Mouse (Mus musculus): Measurements from ENCODE around the gene Ccdc182.

Ccdc182 gene

GRCm38 (mm10) chr11:88328813-88329595 is 35.1 kb downstream of the Ccdc182 start:
- DNase-seq (ENCODE audit: low spot score), result no peak

DNA sequence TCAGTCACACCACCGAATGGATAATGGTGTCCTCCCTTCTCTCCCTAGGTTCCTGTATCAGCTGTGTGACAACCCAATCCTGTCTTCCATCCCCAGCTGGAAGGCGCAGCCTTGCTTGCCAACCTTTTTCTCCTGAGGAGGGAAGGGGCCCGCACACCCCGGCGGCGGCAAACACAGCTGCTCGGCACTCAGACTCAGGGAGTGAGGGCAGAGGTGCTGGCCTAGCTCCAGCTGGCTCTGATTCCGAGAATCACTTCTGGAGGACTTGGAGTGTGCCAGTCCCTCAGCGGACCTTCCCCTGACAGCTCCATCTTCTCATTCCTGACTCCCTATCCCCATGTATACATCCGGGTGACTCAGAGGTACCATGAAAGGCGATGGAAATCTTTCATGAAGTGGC is 36.9 kb downstream of the Ccdc182 start:
- DNase-seq (ENCODE audit: low spot score), result no peak

DNA sequence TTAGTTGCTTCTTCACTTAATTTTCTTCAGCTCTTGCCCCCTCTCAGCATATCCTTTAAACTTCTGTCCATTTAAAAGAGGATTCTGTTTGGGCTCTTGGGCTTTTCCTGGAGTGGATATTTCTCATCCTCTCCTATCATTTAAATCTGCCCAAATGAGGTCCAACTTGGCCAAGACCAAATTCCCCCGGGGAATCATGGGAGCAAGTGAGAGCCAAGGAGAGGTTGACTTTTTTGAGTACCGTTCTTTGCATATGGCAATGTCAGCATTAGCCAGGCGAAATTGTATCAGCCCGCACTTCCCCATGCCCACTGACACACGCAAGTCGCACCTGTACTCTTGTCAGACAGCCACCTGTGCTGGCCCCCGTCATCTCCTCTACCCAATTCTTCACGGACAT is 37.9 kb downstream of the Ccdc182 start:
- DNase-seq (ENCODE audit: low spot score), result no peak

DNA sequence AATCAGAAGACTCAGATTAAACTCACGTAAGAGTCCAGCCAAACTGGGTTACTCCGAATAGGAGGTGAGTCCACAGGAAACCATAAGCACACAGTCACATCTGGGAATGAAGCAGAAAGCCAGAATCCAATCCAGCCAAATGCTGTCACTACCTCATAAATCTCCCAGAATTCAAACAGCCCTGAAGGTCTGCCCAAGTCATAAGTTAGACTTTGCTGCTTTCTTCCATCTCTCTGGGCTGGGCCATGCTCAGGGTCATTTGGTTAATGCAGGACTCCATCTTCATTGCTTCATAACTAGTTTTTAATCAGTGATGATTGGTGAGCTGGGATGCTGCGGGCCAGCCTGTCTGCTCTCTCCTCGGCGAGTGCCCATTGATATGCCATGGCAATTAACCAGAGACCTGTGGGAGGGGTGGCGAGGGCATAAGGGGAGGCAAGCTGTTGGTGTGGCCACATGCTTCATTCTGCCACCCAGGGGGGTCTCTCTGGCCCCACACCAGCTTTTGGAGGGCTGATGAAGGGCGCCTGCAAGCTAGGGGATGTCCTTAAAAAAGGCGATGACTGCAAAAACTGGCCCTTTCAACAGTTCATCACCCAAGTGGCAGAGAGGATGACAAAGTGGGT is 38.6 kb downstream of the Ccdc182 start:
- no peak for DNase-seq (ENCODE audit: low spot score)

DNA sequence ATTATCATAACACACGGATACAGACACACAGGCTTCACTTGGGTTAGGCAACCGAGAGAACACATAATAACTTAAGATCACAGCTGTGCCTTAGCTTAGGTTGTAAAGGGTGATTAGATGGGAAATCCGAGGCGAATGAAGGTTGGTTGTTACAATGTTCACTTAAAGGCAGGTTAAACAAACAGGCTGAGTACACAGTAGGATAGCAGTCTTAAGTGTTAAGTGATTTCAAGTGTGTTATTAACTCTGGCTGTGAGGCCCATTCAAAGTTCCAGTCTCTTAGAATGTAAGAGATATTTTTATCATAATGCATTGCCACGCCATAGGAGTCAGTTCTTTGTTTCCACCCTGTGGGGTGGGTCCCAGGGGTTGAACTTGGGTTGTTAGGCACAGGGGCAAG is 41.0 kb downstream of the Ccdc182 start:
- no peak for DNase-seq (ENCODE audit: low spot score)

- no peak for DNase-seq (ENCODE audit: low spot score)
Observed at GRCm38 (mm10) chr11:88337926-88338325, 44.1 kb downstream of the Ccdc182 start.
